Mouse (Mus musculus) liver, adult 2 months (tissue): ENCODE results near the gene Aox1.

ENCODE experiments used
- CTCF ChIP-seq: fragments of 200-500 bp; IDR thresholded peaks from 2 replicates; pipeline ENCODE4 v1.5.1; 2011; ENCODE audit warnings: low read depth, low read length, control low read depth
- POLR2A ChIP-seq: fragments of 200-500 bp; IDR thresholded peaks from 2 replicates; pipeline ENCODE4 v1.6.1; 2011; ENCODE audit warnings: low read length, control low read depth; ENCODE audit not compliant: insufficient read depth; ENCODE audit errors: extremely low read depth

- no peak for TF ChIP-seq POLR2A
- no peak for TF ChIP-seq CTCF
These were observed 43.4 kb downstream of the Aox1 start for GRCm38 (mm10) chr1:58072991-58073730.
